Mouse (Mus musculus) CD4-positive, CD25-positive, alpha-beta regulatory T cell, adult 2 months (primary cell): ENCODE data around the gene Rad51b.
A peak's percentile ranks its signal among the peaks of the same experiment; 100 is the strongest.

Experiments
- DNase-seq: peaks from one replicate; pipeline ENCODE4 v3.0.0-alpha.2; 2012; ENCODE audit warnings: low read depth, low spot score

Rad51b gene

DNA sequence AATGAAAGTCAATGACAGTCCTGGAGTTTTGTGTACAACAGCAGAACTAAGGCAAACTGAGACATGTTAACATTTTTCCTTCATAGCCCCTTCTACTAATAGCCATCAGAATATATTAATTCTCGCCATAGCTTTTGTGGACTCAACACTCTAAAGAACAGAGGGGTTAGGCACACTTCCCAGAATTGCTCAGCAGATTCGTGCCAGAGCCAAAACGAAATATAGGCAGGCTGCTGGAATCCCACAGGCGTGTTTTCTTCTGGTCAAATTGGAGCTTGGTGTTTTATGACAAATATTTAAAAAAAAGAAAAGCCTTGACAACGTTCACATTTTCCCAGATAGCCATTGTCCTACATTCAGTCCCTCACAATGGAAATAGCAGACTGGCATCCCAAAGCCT, 350.9 kb downstream of the Rad51b start:
- no peak for DNase-seq

GRCm38 (mm10) chr12:79648812-79649700, 352.0 kb downstream of the Rad51b start:
- peak; percentile 65 for DNase-seq

DNA sequence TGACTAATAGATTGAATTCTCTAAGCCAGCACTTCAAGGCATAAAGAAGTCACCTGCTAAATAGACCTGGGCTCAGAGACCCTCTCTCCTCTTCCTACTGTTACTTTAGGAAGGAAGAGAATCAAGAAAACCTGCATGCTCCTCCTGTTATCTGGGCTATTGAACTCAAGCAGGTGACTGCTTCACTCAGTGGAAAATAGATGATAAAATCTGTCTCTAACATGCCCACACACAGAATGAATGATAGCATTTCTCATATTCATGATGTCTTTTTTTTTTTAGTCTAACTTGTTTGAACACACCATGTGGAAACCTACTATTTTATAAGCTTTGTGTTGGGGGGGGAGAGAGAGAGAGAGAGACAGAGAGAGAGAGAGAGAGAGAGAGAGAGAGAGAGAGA, 352.7 kb downstream of the Rad51b start:
- DNase-seq = peak; percentile 63

DNA sequence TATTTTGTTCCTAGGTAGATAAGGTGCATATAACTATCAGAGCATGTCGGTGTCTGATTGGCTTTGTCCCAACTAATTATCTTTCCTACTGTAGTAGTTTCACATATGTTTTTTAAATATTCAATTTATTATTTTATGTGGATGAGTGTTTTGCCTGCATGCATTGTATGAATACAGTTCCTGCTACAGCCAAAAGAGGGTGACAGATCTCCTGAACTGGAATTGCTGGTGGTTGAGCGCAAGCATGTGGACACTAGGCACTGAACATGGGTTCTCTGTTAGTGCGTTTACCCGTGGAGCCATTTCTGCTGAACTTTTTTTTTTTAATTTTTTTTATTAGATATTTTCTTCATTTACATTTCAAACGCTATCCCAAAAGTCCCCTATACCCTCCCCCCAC, 358.1 kb downstream of the Rad51b start:
- no peak for DNase-seq

- DNase-seq = peak; percentile 50
Measured at GRCm38 (mm10) chr12:79658861-79659260, 361.8 kb downstream of the Rad51b start.

DNA sequence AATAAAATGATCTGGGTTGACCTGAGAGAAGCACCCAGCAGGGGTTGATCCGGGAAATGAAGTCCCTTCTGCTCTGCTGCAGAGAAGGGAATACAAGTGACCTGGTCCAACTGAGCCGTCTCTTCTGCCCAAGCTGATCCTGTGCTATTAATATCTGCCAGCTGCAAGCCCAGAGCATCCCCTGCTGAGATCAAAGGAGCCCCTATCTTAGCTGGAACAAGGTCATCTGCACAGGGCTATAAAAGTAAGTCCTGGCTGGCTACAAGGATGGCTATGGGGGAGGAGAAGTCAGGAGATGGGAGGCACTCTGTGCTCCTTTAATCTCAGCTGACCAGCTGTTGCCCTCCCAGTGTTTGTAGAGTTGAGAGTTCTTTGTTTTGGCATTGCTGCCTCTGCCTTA, 364.2 kb downstream of the Rad51b start:
- DNase-seq = no peak

GRCm38 (mm10) chr12:79663131-79663892, 366.2 kb downstream of the Rad51b start:
- DNase-seq = peak; percentile 50

- no peak for DNase-seq
Measured at GRCm38 (mm10) chr12:79663893-79664574, 367.0 kb downstream of the Rad51b start.

GRCm38 (mm10) chr12:79674846-79675439, 377.9 kb downstream of the Rad51b start:
- DNase-seq = no peak

DNA sequence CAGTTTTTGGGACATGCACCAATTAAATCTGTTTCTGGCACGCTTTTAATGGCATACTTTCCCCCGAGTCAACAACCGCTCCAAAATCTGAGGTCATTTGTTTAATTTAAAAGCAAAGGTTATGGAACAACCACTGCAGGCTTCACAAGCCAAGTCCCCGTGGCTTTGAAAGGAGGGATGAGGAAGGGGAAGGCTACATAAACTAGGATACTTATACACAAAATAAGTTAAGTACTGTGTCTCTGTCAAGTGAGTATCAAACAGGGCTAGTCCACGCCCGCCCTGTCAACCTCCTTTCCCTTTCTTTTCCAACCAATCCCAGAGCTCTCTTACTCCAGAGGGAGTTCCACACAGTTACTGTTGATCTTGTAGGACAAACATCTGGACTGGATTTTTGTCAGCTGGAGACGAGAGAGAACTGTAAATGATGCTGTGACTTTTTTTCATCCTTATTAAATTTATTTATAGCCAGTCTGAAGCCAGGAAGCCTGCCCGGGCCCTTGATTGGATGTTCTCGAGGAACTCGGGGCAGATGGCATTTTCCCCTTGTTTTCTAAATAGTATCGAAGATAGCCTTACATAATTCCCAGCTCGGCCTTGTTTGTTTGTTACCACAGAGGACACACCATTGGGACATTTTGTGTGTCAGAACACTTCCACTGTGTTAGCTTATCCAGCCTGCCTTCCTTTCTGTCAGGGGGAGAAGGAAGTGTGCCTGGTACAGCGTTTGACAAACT, 378.5 kb downstream of the Rad51b start:
- no peak for DNase-seq

- DNase-seq = no peak
Measured at GRCm38 (mm10) chr12:79676251-79676650, 379.2 kb downstream of the Rad51b start.

GRCm38 (mm10) chr12:79676896-79677295, 379.8 kb downstream of the Rad51b start:
- no peak for DNase-seq

DNA sequence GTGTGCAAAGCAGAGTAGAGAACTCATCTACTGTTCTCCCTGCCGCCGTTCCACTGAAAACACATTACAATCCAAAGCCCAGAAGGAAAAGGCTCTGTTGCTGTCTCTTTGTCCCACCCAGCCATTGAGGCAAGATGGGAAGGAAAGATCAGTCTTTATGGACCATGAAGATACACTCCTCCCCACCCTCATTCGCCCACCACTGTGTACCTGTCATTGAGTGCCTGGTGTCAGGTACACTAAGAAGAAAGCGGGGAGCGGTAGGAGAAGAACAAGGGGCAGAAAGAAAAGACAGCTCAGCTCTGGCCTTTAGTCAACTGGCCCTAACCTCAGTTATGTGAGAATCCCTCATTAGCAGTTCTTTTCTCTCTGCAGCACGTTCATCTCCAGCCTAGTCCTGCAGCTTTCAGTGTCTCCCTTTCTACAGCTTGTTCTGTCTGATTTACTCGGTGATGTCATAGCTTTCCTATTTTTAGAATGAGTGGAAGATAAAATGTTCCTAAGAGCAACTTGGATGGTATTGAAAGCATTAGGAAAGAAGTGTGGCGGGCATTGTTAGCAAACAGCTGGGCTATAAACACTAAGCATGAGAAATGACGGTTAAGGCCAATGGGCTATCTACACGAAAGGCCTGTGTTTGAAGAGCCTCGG, 382.3 kb downstream of the Rad51b start:
- DNase-seq = no peak

DNA sequence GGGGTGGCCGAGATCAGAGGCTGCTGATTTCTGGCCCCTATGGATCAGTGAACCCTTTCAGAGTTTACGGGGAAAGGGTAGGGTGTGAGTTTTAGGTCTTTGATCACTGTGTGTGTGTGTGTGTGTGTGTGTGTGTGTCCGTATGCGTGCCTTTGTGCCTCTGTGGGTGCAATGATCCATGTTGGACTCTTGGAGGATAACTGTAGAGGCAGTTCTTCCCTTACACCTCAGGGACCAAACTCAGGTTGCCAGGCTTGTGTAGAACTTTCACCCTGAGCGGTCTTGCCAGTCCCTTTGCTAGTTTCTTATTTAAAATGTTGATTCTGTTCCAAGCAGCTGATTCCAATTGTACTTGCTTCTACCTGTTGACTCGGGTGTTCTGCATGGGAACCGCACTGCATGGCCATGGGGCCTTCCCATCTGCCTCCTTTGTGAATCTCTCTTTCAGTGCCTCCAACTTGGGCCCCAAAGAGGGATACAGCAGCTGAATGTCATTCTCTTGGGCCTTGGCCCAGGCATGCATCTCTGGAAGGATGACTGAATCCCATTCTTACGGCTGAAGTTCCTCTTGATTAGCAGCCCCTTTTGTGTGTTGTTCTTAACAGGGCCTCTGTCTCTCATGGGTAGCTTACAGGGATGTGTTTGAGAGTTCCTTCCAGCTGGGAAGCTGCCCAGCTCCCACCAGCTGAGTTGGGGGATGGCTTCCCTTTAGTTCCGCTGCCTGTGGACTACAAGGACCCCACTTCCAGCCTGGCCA, 383.0 kb downstream of the Rad51b start:
- DNase-seq = no peak

DNA sequence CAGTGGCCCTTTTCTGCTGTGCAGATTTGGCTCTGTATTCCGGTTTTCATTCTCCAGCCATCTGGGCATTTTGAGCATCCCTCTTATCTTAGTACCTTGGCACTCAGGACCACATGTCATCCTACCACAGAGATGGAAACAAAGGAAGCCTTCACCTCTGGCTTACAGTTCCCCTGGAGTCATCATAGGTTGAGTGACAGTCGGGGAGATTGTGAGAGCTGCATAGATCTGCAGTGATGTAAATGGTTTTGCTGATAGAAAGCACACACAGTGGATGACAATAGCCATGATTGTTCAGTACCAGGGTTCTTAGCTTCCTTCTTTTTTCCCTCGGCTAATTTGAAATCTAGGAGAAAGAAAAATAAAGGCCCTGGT, 383.6 kb downstream of the Rad51b start:
- no peak for DNase-seq

DNA sequence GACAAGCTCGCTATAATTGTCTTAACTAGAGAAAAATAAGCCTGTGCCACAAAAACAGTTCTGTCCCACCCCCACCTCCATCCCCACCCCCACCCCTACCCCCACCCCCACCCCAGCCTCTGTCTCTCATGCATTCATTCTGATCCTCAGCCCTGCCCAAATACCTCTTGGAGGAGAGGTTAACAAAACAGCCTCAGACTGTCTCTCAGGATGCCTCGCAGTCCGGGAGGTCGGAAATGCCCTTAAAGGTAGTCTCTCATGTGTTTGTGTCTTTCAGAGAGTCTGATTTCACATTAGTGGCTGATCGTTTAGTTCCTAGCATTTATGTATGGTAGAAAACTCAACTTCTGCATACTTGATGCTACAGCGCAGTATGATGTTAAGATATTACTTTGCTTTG, 384.5 kb downstream of the Rad51b start:
- DNase-seq = peak; percentile 38

- DNase-seq = no peak
Measured at GRCm38 (mm10) chr12:79683350-79683749, 386.3 kb downstream of the Rad51b start.

DNA sequence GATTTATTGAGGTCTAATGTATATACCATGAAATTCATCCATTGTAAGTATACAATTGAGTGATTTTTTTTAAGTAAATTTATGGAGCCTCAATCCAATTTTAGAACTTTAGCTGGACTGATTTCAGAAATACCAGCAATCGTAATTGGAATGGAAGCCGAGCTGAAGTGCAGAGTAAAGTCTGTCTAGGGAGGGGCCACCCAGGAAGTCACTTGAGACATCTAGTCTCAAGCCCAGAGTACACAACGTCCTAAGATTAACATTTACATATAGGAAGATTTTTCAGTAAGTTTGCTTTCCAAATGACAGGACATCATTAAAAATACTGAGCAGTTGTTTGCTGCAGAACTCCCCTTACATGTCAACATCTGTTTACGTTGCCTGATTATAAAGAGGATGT, 386.7 kb downstream of the Rad51b start:
- DNase-seq = peak; percentile 64

DNA sequence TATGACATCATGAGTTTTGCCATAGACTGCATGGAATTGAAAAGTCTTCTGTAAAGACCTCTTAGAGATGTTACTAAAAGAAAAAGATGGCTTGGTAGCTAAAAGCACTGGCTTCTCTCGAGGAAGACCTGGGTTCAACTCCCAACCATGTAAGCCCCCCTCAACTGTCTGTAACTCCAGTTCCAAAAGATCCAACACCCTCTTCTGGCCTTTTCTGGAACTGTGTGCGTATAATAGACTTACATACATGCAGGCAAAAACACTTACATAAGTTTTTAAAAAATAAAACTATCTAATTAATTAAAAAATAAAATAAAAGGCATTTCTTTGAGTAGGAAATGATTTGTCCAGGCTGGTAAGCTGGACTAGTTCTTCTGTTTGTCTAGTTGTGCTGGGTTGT, 387.3 kb downstream of the Rad51b start:
- DNase-seq = peak; percentile 62
